16 mouse cellular contexts compared by ENCODE assay signal in the genomic region with DNA sequence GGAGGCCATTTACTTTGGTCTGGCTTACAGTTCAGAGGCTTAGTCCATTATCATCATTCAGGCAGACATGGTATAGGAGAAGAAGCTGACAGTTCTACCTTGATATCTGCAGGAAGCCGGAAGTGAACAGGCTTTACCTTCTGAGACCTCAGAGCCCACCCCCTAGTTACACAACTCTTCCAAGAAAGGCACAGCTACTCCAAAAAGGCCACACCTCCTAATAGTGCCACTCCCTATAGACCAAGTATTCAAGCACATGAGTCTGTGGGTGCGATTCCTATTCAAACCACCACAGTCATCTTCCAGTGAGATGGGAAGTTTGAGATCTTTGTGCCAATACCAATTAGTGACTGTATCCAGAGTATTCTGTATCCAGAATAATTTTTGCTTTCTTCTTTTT.
"Had no signal": no experiment of that assay in that cellular context is flagged by ENCODE, and none has a peak within 500 bp of the region (broad histone marks: within the 10 kb centered on the region; RNA-seq: fewer than 3 reads in every experiment).

No protein-coding gene starts in this region.

- H3K9me3 ChIP-seq: limb, embryonic 10.5 days; limb, embryonic 13.5 days; liver, embryonic 12.5 days; liver, embryonic 15.5 days; lung, embryonic 15.5 days had no signal

- H3K4me3 ChIP-seq: layer of hippocampus, adult 2 months; limb, embryonic 10.5 days; limb, embryonic 13.5 days; liver, embryonic 12.5 days; liver, embryonic 15.5 days; lung, embryonic 15.5 days had no signal

- H3K27me3 ChIP-seq: limb, embryonic 13.5 days; liver, embryonic 12.5 days; liver, embryonic 15.5 days; lung, embryonic 15.5 days had no signal

- ATAC-seq: liver, embryonic 12.5 days had no signal

- H3K9ac ChIP-seq: limb, embryonic 13.5 days; liver, embryonic 12.5 days; liver, embryonic 15.5 days; lung, embryonic 15.5 days had no signal

- H3K36me3 ChIP-seq: limb, embryonic 10.5 days; limb, embryonic 13.5 days; liver, embryonic 12.5 days; liver, embryonic 15.5 days; lung, embryonic 15.5 days had no signal

- H3K4me2 ChIP-seq: limb, embryonic 13.5 days; liver, embryonic 12.5 days; liver, embryonic 15.5 days; lung, embryonic 15.5 days; midbrain, embryonic 11.5 days had no signal

- H3K4me1 ChIP-seq: limb, embryonic 10.5 days; limb, embryonic 13.5 days; liver, embryonic 12.5 days; liver, embryonic 15.5 days; lung, embryonic 15.5 days had no signal

- H3K27ac ChIP-seq: kidney, postnatal 0 days; layer of hippocampus, adult 2 months; limb, embryonic 10.5 days; limb, embryonic 13.5 days; liver, embryonic 12.5 days; liver, embryonic 15.5 days; lung, embryonic 15.5 days had no signal

- DNase-seq: kidney, postnatal 25 days; layer of hippocampus, adult 9-11 months; liver; lung, adult 18-20 months; lung, postnatal 4 days; midbrain, embryonic 14.5 days; thymus, adult 18-20 months; thymus, postnatal 36 days had no signal
